8 mouse cellular contexts compared by ENCODE assay signal in the genomic region with DNA sequence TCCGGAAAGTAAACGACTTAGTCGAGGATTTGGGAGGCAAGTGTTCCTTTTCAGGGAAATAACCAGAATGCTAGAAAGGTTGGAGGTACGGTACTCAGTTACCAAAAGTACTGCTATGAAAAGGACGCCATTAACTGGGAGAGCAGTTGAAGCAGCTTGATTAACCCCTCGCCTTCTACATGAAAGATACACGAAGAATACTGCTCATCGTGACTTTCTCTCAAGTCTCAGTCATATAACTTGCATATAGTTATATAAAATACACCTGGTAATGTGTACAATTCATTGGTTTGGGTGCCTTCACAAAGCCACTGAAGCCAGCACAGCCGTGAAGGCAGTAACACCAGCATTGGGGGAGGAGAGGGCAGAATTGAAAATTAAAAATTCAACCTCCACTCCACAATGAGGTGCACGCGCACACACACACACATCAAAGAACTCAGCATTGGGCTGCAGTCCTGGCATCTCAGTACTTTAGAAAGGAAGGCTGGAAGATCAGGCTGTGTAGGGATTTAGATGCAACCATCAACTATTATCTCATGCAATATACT. TPM values are rescaled to one million over a fixed set of nuclear protein-coding genes. Genes with fewer than 3 reads are reported as not detected.
A peak's percentile ranks its signal among the peaks of the same experiment; 100 is the strongest.
DNase-seq lines count a peak whose midpoint lies in the region; ATAC-seq and TF ChIP-seq lines count a peak whose summit lies in the region.

No protein-coding gene starts in this region.

- peaks cover 3% of the 10 kb centered on the region for H3K4me1 ChIP-seq in testis, adult 2 months (ENCODE audit: control insufficient read depth, insufficient read depth, low read length)
- H3K4me1 ChIP-seq in limb, embryonic 12.5 days (replicated peaks), result peaks cover 4% of the 10 kb centered on the region; the same call in 1 of the 2 replicates
- no peaks in the 10 kb centered on the region for H3K4me1 ChIP-seq in stomach, embryonic 16.5 days (ENCODE audit: control insufficient read depth, insufficient read depth, low read length)

- intact Hi-C loops in gastrocnemius, adult 2 months (cut with DNase I), result no loop called here

- no peak for TF ChIP-seq POLR2A in testis, adult 2 months (IDR thresholded peaks at IDR 0.05; ENCODE audit: control insufficient read depth, low read depth, low read length)

- ATAC-seq in limb, embryonic 12.5 days (ENCODE audit: insufficient number of reproducible peaks, insufficient read depth, low FRiP score, low TSS enrichment, low read depth), result no peak; the same call in 1 of the 2 replicates
- peak; percentile 24; the same call in 1 of the 2 replicates for ATAC-seq in stomach, embryonic 16.5 days (ENCODE audit: insufficient read depth, low FRiP score)

- no peaks in the 10 kb centered on the region for H3K9me3 ChIP-seq in limb, embryonic 12.5 days
- H3K9me3 ChIP-seq in stomach, embryonic 16.5 days (replicated peaks; ENCODE audit: control insufficient read depth, low read length), result no peaks in the 10 kb centered on the region

- H3K9ac ChIP-seq in limb, embryonic 12.5 days (replicated peaks), result peak overlapping the region; percentile 44; the same call in 1 of the 2 replicates
- peak overlapping the region; percentile 80 for H3K9ac ChIP-seq in stomach, embryonic 16.5 days (ENCODE audit: low read length)

- peaks cover 2% of the 10 kb centered on the region for H3K36me3 ChIP-seq in testis, adult 2 months (ENCODE audit: control insufficient read depth, insufficient read depth, low read length)
- peaks cover 67% of the 10 kb centered on the region for H3K36me3 ChIP-seq in limb, embryonic 12.5 days
- H3K36me3 ChIP-seq in stomach, embryonic 16.5 days (ENCODE audit: control insufficient read depth, insufficient read depth, low read length), result peaks cover 19% of the 10 kb centered on the region

- DNase-seq in gastrocnemius, adult 2 months, result no peak
- DNase-seq in gastrocnemius, adult 18-20 months (ENCODE audit: low spot score), result no peak
- DNase-seq in testis, postnatal 10 days (ENCODE audit: low spot score), result no peak
- no peak for DNase-seq in urinary bladder, postnatal 36 days (ENCODE audit: low spot score in 2 of 2)
- no peak for DNase-seq in gastrocnemius, postnatal 4 days (ENCODE audit: low spot score in 2 of 2)

- 32% methylated on average over 11 of the region's 11 CpGs for WGBS in limb, embryonic 12.5 days
- WGBS in stomach, embryonic 16.5 days, result 29% methylated on average over 11 of the region's 11 CpGs

- no peaks in the 10 kb centered on the region for H3K27me3 ChIP-seq in testis, adult 2 months (ENCODE audit: control insufficient read depth, insufficient read depth, low read length)
- no peaks in the 10 kb centered on the region for H3K27me3 ChIP-seq in limb, embryonic 12.5 days
- no peaks in the 10 kb centered on the region for H3K27me3 ChIP-seq in stomach, embryonic 16.5 days (ENCODE audit: control insufficient read depth, insufficient read depth, low read length)

- no peak for TF ChIP-seq CTCF in gastrocnemius, adult 2 months (IDR thresholded peaks at IDR 0.05)
- no peak for TF ChIP-seq CTCF in testis, adult 2 months (IDR thresholded peaks at IDR 0.05; ENCODE audit: control insufficient read depth, insufficient read depth, insufficient replicate concordance, low read depth, low read length)

- H3K4me3 ChIP-seq in gastrocnemius, adult 2 months, result peak overlapping the region; percentile 95
- H3K4me3 ChIP-seq in testis, adult 2 months (ENCODE audit: control insufficient read depth, low read depth, low read length), result peak overlapping the region; percentile 97
- peak overlapping the region; percentile 68 for H3K4me3 ChIP-seq in limb, embryonic 12.5 days (replicated peaks)
- H3K4me3 ChIP-seq in stomach, embryonic 16.5 days (replicated peaks; ENCODE audit: low read length), result peak overlapping the region; percentile 92

- peak overlapping the region; percentile 90 for H3K27ac ChIP-seq in gastrocnemius, adult 2 months
- H3K27ac ChIP-seq in testis, adult 2 months (ENCODE audit: control insufficient read depth, insufficient read depth, low read depth, low read length), result peak overlapping the region; percentile 92
- peak overlapping the region; percentile 47 for H3K27ac ChIP-seq in limb, embryonic 12.5 days
- H3K27ac ChIP-seq in stomach, embryonic 16.5 days (ENCODE audit: low read length), result peak overlapping the region; percentile 51; the same call in 1 of the 2 replicates

- peak overlapping the region; percentile 56 for H3K4me2 ChIP-seq in limb, embryonic 12.5 days
- H3K4me2 ChIP-seq in stomach, embryonic 16.5 days (ENCODE audit: low read depth, low read length), result peak overlapping the region; percentile 86

RNA-seq across cellular contexts. Expression of gene Rpf2, which starts 0.4 kb away (rescaled TPM):
- 10 to 100 TPM; 13.5 to 17.3 TPM for total RNA-seq in gastrocnemius, adult 2 months (2021)
- total RNA-seq in gastrocnemius, adult 18-20 months (2021), result 10 to 100 TPM; 15.6 to 16.1 TPM
- polyA plus RNA-seq in testis, adult 2 months (2012; rRNA removed), result 14.6 and 15.8 TPM in 2 replicates
- 67.4 and 76.2 TPM in 2 replicates for polyA plus RNA-seq in limb, embryonic 12.5 days (2016; fragmentation: Nextera tagmentation; extraction: Ambion mirVana)
- 50.6 and 55.3 TPM in 2 replicates for polyA plus RNA-seq in stomach, embryonic 16.5 days (2015; fragmentation: Nextera tagmentation; extraction: Ambion mirVana)
- 10 to 100 TPM; 15.2 to 17.1 TPM for total RNA-seq in gastrocnemius, postnatal 4 days (2021)

RNA-seq across cellular contexts. Expression of gene Gtf3c6, which starts 10.7 kb away (rescaled TPM):
- total RNA-seq in gastrocnemius, adult 2 months (2021), result 10 to 100 TPM; 27.0 to 27.7 TPM
- total RNA-seq in gastrocnemius, adult 18-20 months (2021), result 10 to 100 TPM; 27.1 to 34.8 TPM
- 3.4 and 5.1 TPM in 2 replicates for polyA plus RNA-seq in testis, adult 2 months (2012; rRNA removed)
- 158 and 163 TPM in 2 replicates for polyA plus RNA-seq in limb, embryonic 12.5 days (2016; fragmentation: Nextera tagmentation; extraction: Ambion mirVana)
- polyA plus RNA-seq in stomach, embryonic 16.5 days (2015; fragmentation: Nextera tagmentation; extraction: Ambion mirVana), result 80.8 and 86.1 TPM in 2 replicates
- 10 to 100 TPM; 26.1 to 31.3 TPM for total RNA-seq in gastrocnemius, postnatal 4 days (2021)

RNA-seq across cellular contexts. Expression of gene Amd1, which starts 54.7 kb away (rescaled TPM):
- 100 to 1,000 TPM in 1 of 2 experiments, 10 to 100 TPM in 1; 94.9 to 998 TPM for total RNA-seq in gastrocnemius, adult 2 months (2021)
- total RNA-seq in gastrocnemius, adult 18-20 months (2021), result 100 to 1,000 TPM; 133 to 436 TPM
- 17.9 and 18.8 TPM in 2 replicates for polyA plus RNA-seq in testis, adult 2 months (2012; rRNA removed)
- 72.5 and 72.6 TPM in 2 replicates for polyA plus RNA-seq in limb, embryonic 12.5 days (2016; fragmentation: Nextera tagmentation; extraction: Ambion mirVana)
- polyA plus RNA-seq in stomach, embryonic 16.5 days (2015; fragmentation: Nextera tagmentation; extraction: Ambion mirVana), result 63.0 and 64.7 TPM in 2 replicates
- 10 to 100 TPM; 21.0 to 23.1 TPM for total RNA-seq in gastrocnemius, postnatal 4 days (2021)
